Mouse (Mus musculus) urinary bladder, adult 2 months (tissue): ENCODE measurements around the gene Pou2f2. TPM values are rescaled to one million over a fixed set of nuclear protein-coding genes. Genes with fewer than 3 reads are reported as not detected.

ENCODE experiments used
- DNase-seq: peaks from one replicate; pipeline ENCODE4 v3.0.0; 2022; ENCODE audit warnings: low spot score
- polyA plus RNA-seq: library from polyadenylated mRNA; depleted of rRNA; stranded (reverse); fragments of >200 nt; gene quantifications from 2 replicates; pipeline ENCODE4 v1.2.3, GENCODE M21; 2012; rRNA removed

The Pou2f2 gene
- polyA plus RNA-seq, result 0.65 and 1.0 TPM in 2 replicates

GRCm38 (mm10) chr7:25179606-25180161 lies at the start of gene Pou2f2:
TSS of gene Pou2f2 (minus strand) at chr7:25179726.
- peak; percentile 46 for DNase-seq

GRCm38 (mm10) chr7:25227523-25228300 lies 48.2 kb upstream of the Pou2f2 start:
- no peak for DNase-seq

GRCm38 (mm10) chr7:25222275-25222967 lies 42.9 kb upstream of the Pou2f2 start:
- no peak for DNase-seq

- DNase-seq, result peak; percentile 91
Measured at GRCm38 (mm10) chr7:25221102-25221883, 41.8 kb upstream of the Pou2f2 start, which contains the start of gene Zfp526. TSS of gene Zfp526 (plus strand) at chr7:25221425.

- no peak for DNase-seq
Measured at GRCm38 (mm10) chr7:25220457-25221101, 41.1 kb upstream of the Pou2f2 start, which contains the start of gene Dedd2. TSS of gene Dedd2 (minus strand) at chr7:25220615.

GRCm38 (mm10) chr7:25219756-25220456 lies 40.4 kb upstream of the Pou2f2 start:
- peak; percentile 90 for DNase-seq

GRCm38 (mm10) chr7:25219416-25219750 lies 39.9 kb upstream of the Pou2f2 start:
- no peak for DNase-seq

GRCm38 (mm10) chr7:25218705-25219415 lies 39.3 kb upstream of the Pou2f2 start:
- DNase-seq, result peak; percentile 53

- DNase-seq, result no peak
Measured at GRCm38 (mm10) chr7:25217653-25218395, 38.3 kb upstream of the Pou2f2 start.

GRCm38 (mm10) chr7:25214172-25214571 lies 34.6 kb upstream of the Pou2f2 start:
- DNase-seq, result no peak

- no peak for DNase-seq
Measured at GRCm38 (mm10) chr7:25213099-25213498, 33.6 kb upstream of the Pou2f2 start.

GRCm38 (mm10) chr7:25210482-25210881 lies 31.0 kb upstream of the Pou2f2 start:
- DNase-seq, result no peak

GRCm38 (mm10) chr7:25209161-25209622 lies 29.7 kb upstream of the Pou2f2 start:
- DNase-seq, result no peak

GRCm38 (mm10) chr7:25206094-25206830 lies 26.7 kb upstream of the Pou2f2 start:
- DNase-seq, result no peak

- no peak for DNase-seq
Measured at GRCm38 (mm10) chr7:25205355-25206093, 26.0 kb upstream of the Pou2f2 start.

- no peak for DNase-seq
Measured at GRCm38 (mm10) chr7:25203624-25204023, 24.1 kb upstream of the Pou2f2 start.

GRCm38 (mm10) chr7:25197384-25198018 lies 18.0 kb upstream of the Pou2f2 start:
- DNase-seq, result no peak
